Mouse (Mus musculus) embryo, embryonic 10.5 days (tissue): ENCODE results near the gene Herc6.
A peak's percentile ranks its signal among the peaks of the same experiment; 100 is the strongest.
"Not testable (repeated sequence)": the region's sequence is repeated elsewhere in the genome, so short reads cannot be mapped to it uniquely, and the experiment has no call there.

Source experiments
- DNase-seq: peaks from one replicate; pipeline ENCODE4 v3.0.0-alpha.2; 2015; ENCODE audit warnings: low spot score

Gene Herc6

GRCm38 (mm10) chr6:57580881-57581548 lies at the start of gene Herc6:
TSS of gene Herc6 (plus strand) at chr6:57581000.
- DNase-seq = peak; percentile 71

GRCm38 (mm10) chr6:57531011-57531410 lies 49.8 kb upstream of the Herc6 start:
- no peak for DNase-seq

DNA sequence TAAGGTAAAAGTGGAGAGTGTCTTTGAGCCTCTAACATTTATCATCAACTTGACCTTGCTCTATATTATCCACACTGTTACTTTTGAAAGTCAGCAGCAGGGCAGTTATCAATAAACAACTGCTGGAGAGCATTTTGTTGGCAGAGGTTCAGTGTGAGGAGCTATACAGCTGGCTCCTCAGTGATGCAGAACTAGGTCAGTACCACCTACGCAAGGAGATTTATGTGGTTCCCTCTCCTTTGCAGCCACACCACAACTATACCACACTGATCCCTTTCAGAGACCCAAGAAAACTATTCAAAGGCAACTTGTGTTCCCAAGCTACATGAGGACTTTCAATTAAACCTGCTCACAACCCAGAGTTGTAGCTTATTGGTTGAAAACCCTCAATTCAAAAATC lies 49.4 kb upstream of the Herc6 start:
- no peak for DNase-seq

- DNase-seq = no peak
Observed at GRCm38 (mm10) chr6:57532022-57532421, 48.8 kb upstream of the Herc6 start.

GRCm38 (mm10) chr6:57533410-57533809 lies 47.4 kb upstream of the Herc6 start:
- DNase-seq = no peak

DNA sequence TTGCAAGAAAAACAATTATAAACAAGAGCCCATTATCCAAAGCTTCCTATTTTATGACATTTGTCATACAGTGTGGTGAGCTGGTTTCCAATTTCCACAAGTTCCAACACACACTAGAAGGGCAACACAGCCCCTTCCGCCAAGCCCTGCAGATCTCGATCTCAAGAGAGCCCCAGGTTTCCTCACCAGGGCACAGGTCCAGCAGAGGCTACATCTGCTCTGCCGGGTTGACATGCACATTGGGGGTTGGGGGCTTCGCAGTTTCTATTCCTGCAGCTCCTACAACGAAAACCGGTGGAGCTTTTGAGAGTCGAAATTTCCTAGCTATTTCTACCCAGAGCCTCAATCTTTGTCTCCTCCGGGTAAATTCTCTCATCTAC lies 46.6 kb upstream of the Herc6 start:
- DNase-seq = no peak

- DNase-seq = peak; percentile 67
Observed at GRCm38 (mm10) chr6:57534611-57535286, 46.1 kb upstream of the Herc6 start.

- peak; percentile 99 for DNase-seq
Observed at GRCm38 (mm10) chr6:57535386-57535936, 45.3 kb upstream of the Herc6 start, which contains the start of gene Ppm1k. TSS of gene Ppm1k (minus strand) at chr6:57535468.

DNA sequence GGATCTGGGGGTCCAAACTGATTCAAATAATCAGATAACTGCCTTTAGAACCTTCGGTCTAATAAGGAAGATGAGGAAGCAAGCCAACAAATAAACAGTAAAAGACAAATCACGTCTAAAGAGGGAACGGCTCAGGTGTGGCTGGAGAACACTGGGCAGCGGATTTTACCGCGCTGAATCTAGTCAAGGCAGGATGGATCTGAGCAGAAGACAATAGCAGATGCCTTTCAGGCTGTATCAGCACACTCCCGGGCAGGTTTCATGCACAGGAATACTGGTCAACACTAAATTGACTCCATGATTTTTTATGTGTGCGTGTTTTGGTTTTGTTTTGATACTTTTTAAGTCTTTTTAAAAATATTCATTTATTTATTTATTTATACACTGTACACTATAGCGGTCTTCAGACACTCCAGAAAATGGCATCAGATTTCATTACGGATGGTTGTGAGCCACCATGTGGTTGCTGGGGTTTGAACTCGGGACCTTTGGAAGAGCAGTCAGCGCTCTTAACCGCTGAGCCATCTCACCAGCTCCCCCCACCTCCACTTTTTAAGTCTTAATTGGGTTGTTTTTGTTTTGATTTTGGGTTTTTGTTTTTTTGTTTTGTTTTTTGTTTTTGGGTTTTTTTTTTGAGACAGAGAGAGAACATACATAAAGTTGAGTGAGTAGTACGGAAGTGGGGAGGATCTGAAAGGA lies 44.7 kb upstream of the Herc6 start:
- peak; percentile 62 for DNase-seq

DNA sequence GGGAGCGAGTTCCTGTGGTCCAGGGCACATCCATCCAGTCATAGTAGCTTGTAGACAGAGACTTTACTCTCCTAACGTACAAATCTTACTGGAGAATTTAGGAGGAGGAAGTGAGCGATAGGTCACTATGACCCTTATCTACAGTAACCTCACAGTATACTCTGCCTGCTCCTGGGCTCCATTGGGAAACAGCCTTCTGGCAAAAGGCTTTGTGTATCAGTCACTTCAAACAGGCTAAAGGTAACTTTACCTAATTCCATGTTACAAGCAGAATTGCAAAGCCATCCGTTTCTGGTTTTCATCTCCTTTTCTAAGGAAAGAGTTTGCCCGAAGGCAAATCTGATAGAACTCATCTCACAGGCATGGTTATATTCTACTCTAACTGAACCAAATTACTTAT lies 42.9 kb upstream of the Herc6 start:
- DNase-seq = no peak

DNA sequence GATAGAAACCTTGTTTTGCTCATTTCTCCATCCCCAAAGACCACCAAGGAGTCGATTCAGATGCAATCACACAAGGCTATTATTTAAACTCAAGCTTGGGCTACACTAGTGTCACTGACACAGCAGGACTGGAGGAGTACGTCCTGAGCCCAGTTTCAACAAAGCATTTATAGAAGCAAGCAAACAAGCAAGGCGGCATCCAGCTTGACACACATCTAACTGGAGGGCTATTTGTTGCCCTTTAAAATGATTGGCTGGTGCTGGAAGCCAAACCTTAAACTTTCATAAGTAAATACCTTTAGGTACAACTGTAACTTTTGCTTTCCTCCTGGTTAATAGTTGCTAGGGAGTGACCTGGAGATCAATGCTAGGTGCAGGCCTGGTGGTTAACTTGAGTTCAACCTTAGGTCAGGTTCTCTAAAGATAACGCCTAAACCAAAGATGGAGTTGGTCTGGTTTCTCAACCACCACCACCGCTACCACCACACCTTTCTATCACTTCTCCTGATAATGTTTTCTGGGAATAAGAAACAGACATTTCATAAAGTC lies 39.8 kb upstream of the Herc6 start:
- no peak for DNase-seq

DNA sequence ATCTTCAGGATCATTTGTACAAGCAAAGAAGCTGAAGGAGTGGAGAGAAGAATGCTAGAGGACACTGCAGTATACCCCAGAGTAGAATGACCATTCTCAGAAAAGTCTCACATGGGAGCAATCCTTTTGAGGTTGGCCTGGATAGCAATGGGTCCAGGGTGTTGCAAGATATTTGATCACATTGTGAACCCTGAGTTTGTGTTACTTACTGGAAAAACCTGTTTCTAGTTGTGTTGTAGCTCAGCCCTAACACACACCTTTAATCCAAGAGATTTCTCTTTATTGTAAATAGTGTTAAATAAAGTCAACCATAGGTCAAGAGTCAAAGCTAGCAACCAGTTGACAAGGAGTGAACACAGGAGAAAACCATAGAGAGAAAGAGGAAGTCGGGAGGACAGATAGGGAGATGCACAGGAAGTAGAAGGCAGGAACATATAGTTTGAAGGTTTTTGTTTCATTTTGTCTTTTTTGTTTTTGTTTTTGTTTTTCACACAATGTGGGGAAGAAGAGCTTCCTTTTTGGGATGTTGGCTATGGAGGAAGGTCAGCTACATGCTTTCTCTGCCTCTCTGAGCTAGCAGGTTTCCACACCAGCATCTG lies 39.0 kb upstream of the Herc6 start:
- no peak for DNase-seq

DNA sequence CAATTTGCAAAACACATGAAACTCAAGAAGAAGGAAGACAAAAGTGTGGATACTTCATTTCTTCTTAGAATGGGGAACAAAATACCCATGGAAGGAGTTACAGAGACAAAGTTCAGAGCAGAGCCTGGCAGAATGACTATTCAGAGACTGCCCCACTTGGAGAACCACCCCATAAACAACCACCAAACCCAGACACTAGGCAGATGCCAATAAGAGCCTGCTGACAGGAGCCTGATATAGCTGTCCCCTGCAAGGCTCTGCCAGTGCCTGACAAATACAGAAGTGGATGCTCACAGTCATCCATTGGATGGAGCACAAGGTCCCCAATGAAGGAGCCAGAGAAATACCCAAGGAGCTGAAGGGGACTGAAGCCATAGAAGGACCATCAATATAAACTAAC lies 37.2 kb upstream of the Herc6 start:
- not testable (repeated sequence) for DNase-seq

DNA sequence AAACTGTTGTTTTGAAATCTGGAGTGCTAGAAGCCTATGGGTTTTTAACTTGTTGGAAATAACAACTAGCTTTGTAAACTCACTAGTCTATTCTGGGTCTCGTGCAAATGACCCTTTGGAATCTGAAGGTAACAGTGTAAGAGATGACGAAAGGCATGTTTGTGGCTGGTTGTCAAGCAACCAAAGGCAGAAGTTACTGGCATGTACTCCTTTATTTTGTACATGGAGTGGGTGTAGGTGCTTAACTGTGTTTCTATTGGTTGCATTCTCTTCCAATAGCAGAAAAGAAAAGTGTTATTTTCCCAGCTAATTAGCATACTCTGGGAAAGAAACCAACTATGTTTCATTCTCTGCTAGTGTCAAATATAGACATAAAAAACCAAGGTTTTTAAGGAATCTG lies 35.9 kb upstream of the Herc6 start:
- no peak for DNase-seq

GRCm38 (mm10) chr6:57551211-57551796 lies 29.5 kb upstream of the Herc6 start:
- no peak for DNase-seq

GRCm38 (mm10) chr6:57557796-57558317 lies 22.9 kb upstream of the Herc6 start:
- no peak for DNase-seq

DNA sequence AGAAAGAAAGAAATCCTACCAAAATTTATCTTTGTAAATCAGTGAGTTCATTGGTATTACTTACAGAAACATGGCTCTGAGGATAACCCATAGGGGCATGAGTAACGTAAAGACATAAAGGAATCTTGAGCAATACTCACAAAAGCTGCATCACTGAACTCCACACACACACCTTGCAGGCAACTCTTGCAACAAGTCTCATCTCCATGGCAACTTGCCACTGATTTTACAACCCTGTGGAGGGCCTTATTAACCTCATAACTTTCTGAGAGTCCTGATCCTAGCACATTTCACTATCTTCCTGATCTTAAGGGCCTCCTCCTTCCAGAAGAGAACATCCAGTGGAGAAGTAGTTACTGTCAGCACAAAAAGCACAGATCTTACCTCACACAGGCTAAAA lies 17.3 kb upstream of the Herc6 start:
- no peak for DNase-seq

DNA sequence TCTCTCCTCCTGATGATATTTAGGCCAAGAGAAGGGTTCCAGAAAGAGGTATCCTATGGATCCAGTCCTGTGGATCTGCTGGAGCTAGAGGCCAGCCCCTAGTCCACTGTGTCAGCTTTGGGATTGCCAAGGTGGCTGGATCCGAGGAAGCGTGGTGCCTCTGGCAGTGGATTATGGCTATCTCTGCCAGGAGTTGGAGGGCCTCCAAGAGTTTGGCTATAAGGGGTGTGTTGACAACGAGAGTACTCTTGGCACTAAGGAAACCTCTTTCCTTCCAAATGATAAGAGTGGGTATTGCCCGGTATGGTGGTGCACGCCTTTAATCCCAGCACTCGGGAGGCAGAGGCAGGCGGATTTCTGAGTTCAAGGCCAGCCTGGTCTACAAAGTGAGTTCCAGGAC lies 15.3 kb upstream of the Herc6 start:
- DNase-seq = no peak

GRCm38 (mm10) chr6:57567630-57568029 lies 13.2 kb upstream of the Herc6 start:
- DNase-seq = no peak

- DNase-seq = peak; percentile 89
Observed at GRCm38 (mm10) chr6:57570170-57570974, 10.4 kb upstream of the Herc6 start.

DNA sequence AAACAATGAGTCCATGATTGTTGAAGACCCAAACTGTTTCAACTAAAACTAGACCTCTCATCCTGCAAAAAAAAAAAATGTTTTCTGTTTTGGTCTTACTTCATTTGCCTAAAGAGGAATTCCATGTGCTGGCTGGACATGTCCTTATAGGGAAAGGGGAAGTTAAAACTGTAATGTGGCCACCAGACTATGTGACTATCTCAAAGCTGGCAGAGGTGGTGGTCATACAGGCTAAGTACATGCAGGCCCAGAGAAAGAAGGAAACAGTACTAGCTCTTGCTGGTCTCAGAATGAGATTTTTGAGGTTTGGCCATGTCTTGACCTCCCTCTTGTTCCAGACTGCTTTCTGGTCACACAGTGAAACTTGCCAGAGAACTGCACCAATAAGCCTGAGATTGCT lies 9.2 kb upstream of the Herc6 start:
- DNase-seq = no peak
